Mouse (Mus musculus) embryonic facial prominence, embryonic 15.5 days (tissue): ENCODE results near the gene Sufu. TPM values are rescaled to one million over a fixed set of nuclear protein-coding genes. Genes with fewer than 3 reads are reported as not detected.

Source experiments
- ATAC-seq: fragments of 200-750 bp; cut with Nextera tagmentation; 2 replicates; pipeline ENCODE4 v1.8.0; 2017; ENCODE audit warnings: low read depth, moderate TSS enrichment; ENCODE audit not compliant: insufficient number of reproducible peaks, low FRiP score, low TSS enrichment
- H3K27ac ChIP-seq: fragments of 300-500 bp; sonication (generic); replicated peaks from 2 replicates; pipeline ENCODE4 v1.5.1; 2015; ENCODE audit warnings: mild to moderate bottlenecking, inconsistent platforms
- H3K27me3 ChIP-seq: fragments of 300-500 bp; sonication (generic); 2 replicates; pipeline ENCODE4 v1.6.1; 2015; ENCODE audit warnings: inconsistent platforms
- H3K36me3 ChIP-seq: fragments of 300-500 bp; sonication (generic); 2 replicates; pipeline ENCODE4 v1.6.1; 2015; ENCODE audit warnings: mild to moderate bottlenecking, inconsistent platforms
- H3K4me1 ChIP-seq: fragments of 300-500 bp; sonication (generic); 2 replicates; pipeline ENCODE4 v1.6.1; 2015; ENCODE audit warnings: inconsistent platforms
- H3K4me2 ChIP-seq: fragments of 300-500 bp; sonication (generic); replicated peaks from 2 replicates; pipeline ENCODE4 v1.6.1; 2015; ENCODE audit warnings: mild to moderate bottlenecking, inconsistent platforms
- H3K4me3 ChIP-seq: fragments of 300-500 bp; sonication (generic); replicated peaks from 2 replicates; pipeline ENCODE4 v1.5.1; 2015; ENCODE audit warnings: mild to moderate bottlenecking, inconsistent platforms
- H3K9ac ChIP-seq: fragments of 300-500 bp; sonication (generic); 2 replicates; pipeline ENCODE4 v1.6.1; 2015; ENCODE audit warnings: inconsistent platforms
- H3K9me3 ChIP-seq: fragments of 300-500 bp; sonication (generic); replicated peaks from 2 replicates; pipeline ENCODE4 v1.6.1; 2016; ENCODE audit warnings: inconsistent platforms
- WGBS: fragments of 180-500 bp; shearing (Covaris S2); methylation state at CpG from one replicate; pipeline ENCODE4 v1.1.7; 2015; 5-methylcytosine and 5-hydroxymethylcytosine counted together
- polyA plus RNA-seq: library from polyadenylated mRNA; unstranded; fragments of >200 nt; fragmentation: Nextera tagmentation; extraction: Ambion mirVana; gene quantifications from 2 replicates; pipeline ENCODE4 v1.2.1, GENCODE M21; 2015

Sufu gene
- polyA plus RNA-seq, 1 experiment from 2014 or later: 38.4 TPM

GRCm38 (mm10) chr19:46467051-46467503, 70.4 kb downstream of the Sufu start:
- Histone ChIP-seq H3K4me3 (no peak overlapping the region), H3K4me2 (no peak overlapping the region), H3K27ac (no peak overlapping the region), H3K9ac (no peak overlapping the region), H3K4me1 (peaks cover 23% of the 10 kb centered on the region), H3K36me3 (peaks cover 20% of the 10 kb centered on the region), H3K9me3 (no peaks in the 10 kb centered on the region), H3K27me3 (no peaks in the 10 kb centered on the region)
- no peak for ATAC-seq
- 67% methylated on average over 3 of the region's 3 CpGs for whole genome bisulfite sequencing

- 39% methylated on average over 17 of the region's 17 CpGs for WGBS
- Histone ChIP-seq H3K9me3 (no peaks in the 10 kb centered on the region), H3K4me1 (peaks cover 25% of the 10 kb centered on the region), H3K36me3 (peaks cover 33% of the 10 kb centered on the region), H3K4me2 (no peak overlapping the region), H3K9ac (no peak overlapping the region), H3K27me3 (no peaks in the 10 kb centered on the region), H3K4me3 (no peak overlapping the region), H3K27ac (peak overlapping the region; percentile 83)
- no peak for ATAC-seq
These were observed 73.9 kb downstream of the Sufu start for GRCm38 (mm10) chr19:46470364-46471240.

GRCm38 (mm10) chr19:46471324-46472093, 74.8 kb downstream of the Sufu start:
- Histone ChIP-seq H3K4me2 (no peak overlapping the region), H3K9ac (no peak overlapping the region), H3K36me3 (peaks cover 38% of the 10 kb centered on the region), H3K9me3 (no peaks in the 10 kb centered on the region), H3K27ac (peak overlapping the region; percentile 83), H3K27me3 (no peaks in the 10 kb centered on the region), H3K4me3 (no peak overlapping the region), H3K4me1 (peaks cover 29% of the 10 kb centered on the region)
- 20% methylated on average over 10 of the region's 10 CpGs for WGBS
- ATAC-seq: peak; percentile 55; the same call in 1 of the 2 replicates

- Histone ChIP-seq H3K4me3 (no peak overlapping the region), H3K27ac (peak overlapping the region; percentile 87), H3K4me1 (peaks cover 61% of the 10 kb centered on the region), H3K9ac (no peak overlapping the region), H3K9me3 (no peaks in the 10 kb centered on the region), H3K4me2 (no peak overlapping the region), H3K36me3 (peaks cover 45% of the 10 kb centered on the region), H3K27me3 (no peaks in the 10 kb centered on the region)
- WGBS: 27% methylated on average over 10 of the region's 10 CpGs
- no peak for ATAC-seq
These were observed 80.7 kb downstream of the Sufu start for GRCm38 (mm10) chr19:46477432-46477845.

- peaks cover 41% of the 10 kb centered on the region for H3K36me3 ChIP-seq
- no peak for ATAC-seq
- WGBS: 70% methylated on average over 4 of the region's 4 CpGs
- H3K4me1 ChIP-seq: peaks cover 69% of the 10 kb centered on the region
- peak overlapping the region; percentile 87 for H3K27ac ChIP-seq
- H3K9ac ChIP-seq: no peak overlapping the region
- no peaks in the 10 kb centered on the region for H3K27me3 ChIP-seq
- no peak overlapping the region for H3K4me2 ChIP-seq
- no peaks in the 10 kb centered on the region for H3K9me3 ChIP-seq
- H3K4me3 ChIP-seq: no peak overlapping the region
These were observed 81.5 kb downstream of the Sufu start for GRCm38 (mm10) chr19:46478242-46478641.

- 0 out of 2 replicates have a peak, but pooled peaks have one; percentile 8 for ATAC-seq
- no peak overlapping the region for H3K9ac ChIP-seq
- H3K36me3 ChIP-seq: peaks cover 35% of the 10 kb centered on the region
- H3K9me3 ChIP-seq: no peaks in the 10 kb centered on the region
- 53% methylated on average over 5 of the region's 5 CpGs for WGBS
- H3K27ac ChIP-seq: peak overlapping the region; percentile 87
- H3K4me3 ChIP-seq: no peak overlapping the region
- no peak overlapping the region for H3K4me2 ChIP-seq
- no peaks in the 10 kb centered on the region for H3K27me3 ChIP-seq
- peaks cover 73% of the 10 kb centered on the region for H3K4me1 ChIP-seq
These were observed 82.1 kb downstream of the Sufu start for GRCm38 (mm10) chr19:46478826-46479225.

- H3K4me1 ChIP-seq: peaks cover 80% of the 10 kb centered on the region
These were observed 82.8 kb downstream of the Sufu start for GRCm38 (mm10) chr19:46479306-46480075.

GRCm38 (mm10) chr19:46480624-46481345, 84.1 kb downstream of the Sufu start:
- H3K9me3 ChIP-seq: no peaks in the 10 kb centered on the region
- no peak overlapping the region for H3K9ac ChIP-seq
- peaks cover 90% of the 10 kb centered on the region for H3K4me1 ChIP-seq
- 59% methylated on average over 10 of the region's 10 CpGs for WGBS
- H3K27me3 ChIP-seq: no peaks in the 10 kb centered on the region
- peak overlapping the region; percentile 87; the same call in 1 of the 2 replicates for H3K27ac ChIP-seq
- peaks cover 26% of the 10 kb centered on the region for H3K36me3 ChIP-seq
- ATAC-seq: no peak
- no peak overlapping the region for H3K4me3 ChIP-seq
- H3K4me2 ChIP-seq: no peak overlapping the region

More at GRCm38 (mm10) chr19:46479306-46480075, 82.8 kb downstream of the Sufu start:
- ATAC-seq: peak; percentile 41
- Histone ChIP-seq H3K4me2 (no peak overlapping the region), H3K27ac (peak overlapping the region; percentile 87), H3K27me3 (no peaks in the 10 kb centered on the region), H3K9me3 (no peaks in the 10 kb centered on the region), H3K36me3 (peaks cover 30% of the 10 kb centered on the region), H3K9ac (no peak overlapping the region), H3K4me3 (no peak overlapping the region)
- WGBS: 42% methylated on average over 21 of the region's 21 CpGs

GRCm38 (mm10) chr19:46481352-46481751, 84.7 kb downstream of the Sufu start:
- no peaks in the 10 kb centered on the region for H3K27me3 ChIP-seq
- 24% methylated on average over 3 of the region's 3 CpGs for WGBS
- peak overlapping the region; percentile 60; the same call in 1 of the 2 replicates for H3K27ac ChIP-seq
- H3K9ac ChIP-seq: no peak overlapping the region
- peaks cover 27% of the 10 kb centered on the region; the same call in 1 of the 2 replicates for H3K36me3 ChIP-seq
- no peak overlapping the region for H3K4me2 ChIP-seq
- H3K4me1 ChIP-seq: peaks cover 90% of the 10 kb centered on the region
- no peak overlapping the region for H3K4me3 ChIP-seq
- no peaks in the 10 kb centered on the region for H3K9me3 ChIP-seq
- ATAC-seq: no peak

GRCm38 (mm10) chr19:46481756-46482155, 85.1 kb downstream of the Sufu start:
- Histone ChIP-seq H3K4me1 (peaks cover 90% of the 10 kb centered on the region), H3K4me3 (no peak overlapping the region), H3K9ac (no peak overlapping the region), H3K36me3 (peaks cover 31% of the 10 kb centered on the region), H3K9me3 (no peaks in the 10 kb centered on the region), H3K4me2 (no peak overlapping the region), H3K27me3 (no peaks in the 10 kb centered on the region), H3K27ac (peak overlapping the region; percentile 60; the same call in 1 of the 2 replicates)
- whole genome bisulfite sequencing: 16% methylated on average over 4 of the region's 4 CpGs
- no peak for ATAC-seq
